Mouse (Mus musculus) lung, postnatal 14 days (tissue): ENCODE measurements around the gene Nppc.

ENCODE experiments used
- DNase-seq: peaks from one replicate; pipeline ENCODE4 v3.0.0; 2021

The Nppc gene

DNA sequence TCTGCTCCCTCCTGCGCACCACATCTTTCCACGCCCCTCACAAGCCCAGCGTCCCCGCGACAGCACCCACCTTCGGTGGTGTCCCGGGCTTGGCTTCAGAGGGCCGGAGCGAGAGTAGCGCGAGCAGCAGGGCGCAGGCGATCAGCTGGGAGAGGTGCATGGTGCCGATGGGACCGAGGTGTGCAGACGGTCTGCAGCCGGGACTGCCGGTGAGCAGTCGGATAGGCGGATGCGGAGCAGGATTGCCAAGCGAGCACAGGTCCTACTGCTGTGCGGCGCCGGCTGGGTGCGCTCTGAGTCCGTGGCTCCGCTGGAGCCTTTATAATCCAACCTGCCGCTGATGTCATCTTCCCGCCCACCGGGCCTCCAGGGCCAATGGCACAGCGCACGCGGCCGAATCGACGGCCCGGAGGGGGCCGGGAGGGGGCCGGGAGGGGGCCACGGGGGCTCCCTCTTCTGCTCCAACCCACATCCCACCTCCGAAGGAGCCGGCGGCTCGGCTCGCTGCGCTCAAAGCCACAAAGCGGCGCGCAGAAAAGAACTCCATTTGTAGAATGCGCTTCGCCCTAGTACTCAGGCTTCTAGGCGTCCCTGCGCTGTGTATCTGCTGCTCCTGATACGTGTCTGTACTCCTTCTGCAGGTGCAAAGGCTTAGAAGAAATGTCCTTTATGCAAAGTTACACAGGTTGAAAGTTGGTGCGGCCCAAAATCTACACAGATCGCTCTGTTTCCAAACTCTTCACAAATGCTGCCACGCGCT, at the start of gene Nppc:
Gene Nppc, minus strand, starts transcription at position 293 of the 760 bp plus-strand sequence.
- DNase-seq, result peak; percentile 60

DNA sequence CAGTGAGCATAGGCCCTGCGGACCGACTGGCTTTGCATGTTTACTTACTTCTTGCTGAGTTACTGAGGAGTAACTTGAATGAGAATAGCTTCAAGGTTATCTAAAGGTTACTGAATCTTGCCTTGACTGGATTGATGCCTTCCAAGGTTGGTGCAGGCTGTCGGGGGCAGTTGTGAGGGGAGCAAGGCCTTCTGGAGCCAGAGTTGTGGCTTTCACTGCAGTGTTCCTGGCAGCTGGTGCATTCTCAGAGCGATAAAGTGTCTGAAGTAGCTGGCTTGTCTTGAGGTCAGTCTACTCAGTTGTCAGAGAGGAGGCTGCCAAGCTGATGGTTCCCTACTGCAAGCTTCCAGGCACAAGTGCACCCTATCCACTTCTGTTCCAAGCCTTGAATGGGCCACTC, 49.0 kb upstream of the Nppc start:
- no peak for DNase-seq

DNA sequence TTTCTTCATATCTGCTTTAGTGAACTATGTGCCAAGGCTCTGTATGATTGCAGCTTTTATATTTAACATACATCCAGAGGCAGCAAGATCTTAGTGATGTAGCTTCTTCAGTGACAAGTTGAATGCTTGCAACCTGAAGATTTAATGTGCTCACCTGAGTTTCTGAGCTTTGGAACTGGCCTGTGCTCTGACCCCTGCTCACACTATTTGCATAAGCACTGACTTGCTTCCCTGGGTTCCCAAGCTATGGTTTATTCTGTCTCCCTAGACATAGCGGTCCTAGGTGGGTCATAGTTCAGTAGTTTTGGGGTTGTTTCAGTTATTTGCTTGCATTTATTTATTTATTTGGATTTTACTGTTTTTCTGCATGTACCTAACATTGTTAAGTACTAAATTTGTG, 47.8 kb upstream of the Nppc start:
- DNase-seq, result no peak

DNA sequence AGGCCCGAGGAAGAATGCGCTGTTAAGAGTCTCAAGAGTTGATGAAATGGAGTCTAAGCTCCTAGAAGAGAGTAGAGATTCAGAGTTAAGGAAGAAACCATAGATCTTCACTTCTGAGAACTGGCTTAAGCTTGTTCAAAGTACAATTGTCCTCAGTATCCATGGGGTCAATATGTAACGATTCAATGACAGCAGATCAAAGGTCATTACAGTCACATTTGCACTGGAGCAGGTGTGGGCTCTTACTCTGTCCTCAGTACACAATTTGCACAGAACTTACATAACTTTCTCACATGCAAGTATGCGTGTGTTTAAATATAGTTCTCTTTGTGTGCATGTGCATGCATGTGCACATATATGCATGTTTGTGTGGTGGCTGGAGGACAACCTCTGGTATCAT, 42.7 kb upstream of the Nppc start:
- no peak for DNase-seq

DNA sequence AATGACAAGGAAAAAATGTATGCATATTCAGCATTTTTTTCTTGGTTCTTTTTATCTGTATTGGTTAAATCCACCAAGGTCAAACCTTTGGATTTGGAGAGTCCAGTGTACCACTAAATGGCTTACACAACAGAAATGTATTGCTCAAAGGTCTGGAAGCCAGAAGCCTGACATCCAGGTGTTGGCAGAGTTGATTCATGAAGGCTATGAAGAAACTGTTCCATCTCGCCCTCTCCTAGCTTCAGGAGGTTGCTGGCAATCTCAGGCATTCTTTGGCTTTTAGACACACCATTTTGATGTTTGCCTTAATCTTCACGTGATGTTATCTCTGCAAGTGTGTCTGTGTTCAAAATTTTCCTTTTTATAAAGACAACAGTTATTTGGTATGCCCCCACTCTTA, 41.7 kb upstream of the Nppc start:
- DNase-seq, result no peak

DNA sequence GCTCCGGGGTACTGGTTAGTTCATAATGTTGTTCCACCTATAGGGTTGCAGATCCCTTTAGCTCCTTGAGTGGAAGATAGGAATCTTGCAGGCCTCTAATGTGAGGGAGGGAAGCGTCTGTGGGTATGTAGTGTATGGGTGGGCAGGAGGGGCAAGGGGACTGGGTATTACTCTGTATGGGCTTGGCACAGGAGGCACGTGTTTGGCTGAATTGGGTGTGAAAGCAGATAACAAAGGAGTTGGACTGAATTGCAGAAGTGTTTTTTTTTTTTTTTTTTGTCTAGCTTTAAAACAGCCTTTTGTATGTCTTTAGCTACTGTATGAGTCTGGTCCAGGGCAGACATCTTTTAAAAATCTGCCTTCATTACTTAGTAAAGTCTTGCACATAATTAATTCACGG, 39.2 kb upstream of the Nppc start:
- DNase-seq, result no peak

DNA sequence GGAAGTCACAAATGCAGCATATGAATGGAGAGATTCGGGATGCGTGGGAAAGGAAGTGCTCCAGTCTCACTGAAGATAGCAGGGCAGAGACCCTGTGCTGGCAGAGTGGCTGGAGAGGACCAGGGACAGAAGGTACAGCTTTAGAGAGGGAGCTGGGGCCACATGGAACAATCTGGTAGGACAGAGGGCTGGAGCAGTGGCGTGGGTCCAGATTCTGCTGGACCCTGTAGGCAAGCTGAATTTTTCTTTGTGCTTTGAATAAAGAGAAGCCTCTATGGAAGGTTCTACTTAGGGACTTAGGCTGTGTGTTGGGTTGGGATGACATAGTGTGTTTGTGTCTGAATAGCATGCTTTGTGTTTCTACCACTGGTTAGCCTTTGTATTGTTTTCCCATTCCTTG, 35.1 kb upstream of the Nppc start:
- DNase-seq, result no peak

DNA sequence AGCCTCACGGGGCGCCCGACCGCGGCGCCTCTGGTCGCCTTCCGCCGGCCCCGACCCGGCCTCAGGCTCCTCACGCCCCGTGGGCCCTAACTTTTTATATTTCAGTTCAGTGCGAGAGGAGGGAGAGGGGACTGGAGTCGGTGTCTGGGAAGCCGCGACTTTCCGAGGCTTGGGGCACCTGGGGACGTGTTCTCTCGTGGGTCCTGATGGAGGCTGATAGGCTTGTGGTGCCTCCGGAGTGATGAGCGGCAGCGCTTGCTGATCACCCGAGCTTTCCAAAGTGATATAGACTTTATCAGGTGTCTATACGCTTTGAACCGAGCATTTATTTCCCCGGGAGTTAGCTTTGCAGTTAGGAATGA, 33.6 kb upstream of the Nppc start:
- DNase-seq, result no peak

DNA sequence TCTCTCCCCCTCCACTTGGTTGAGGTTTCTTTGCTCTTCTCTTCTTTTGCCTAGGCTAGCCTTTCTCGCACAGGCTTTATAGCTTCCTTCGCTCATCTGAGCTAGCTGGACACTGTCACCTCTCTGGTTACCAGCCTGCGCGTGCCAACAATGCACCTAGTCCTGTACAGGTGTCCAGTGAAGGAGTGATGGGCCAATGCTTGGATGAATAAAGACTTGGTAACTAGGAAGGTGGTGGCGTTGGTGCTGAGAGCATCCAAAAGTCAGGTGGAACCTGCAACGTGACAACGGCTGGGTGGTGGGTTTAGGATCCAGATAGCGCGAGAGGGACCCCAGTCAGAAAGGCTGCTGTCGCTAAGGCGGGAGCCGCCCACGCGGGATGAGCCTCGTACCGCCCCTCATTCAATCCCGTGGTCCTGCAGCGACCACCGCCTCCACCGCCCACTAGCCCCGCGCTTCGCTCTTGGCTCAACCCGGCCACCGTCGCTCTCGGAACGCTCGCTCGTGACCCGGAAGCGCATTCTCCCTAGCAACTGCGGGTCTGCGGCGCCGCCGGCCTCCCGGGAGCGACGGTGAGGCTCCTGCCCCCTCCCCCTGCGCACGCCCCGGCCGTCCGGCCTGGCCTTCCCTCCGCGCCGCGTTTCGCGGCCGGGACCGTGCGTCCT, 33.1 kb upstream of the Nppc start, which contains the start of gene Dis3l2:
Gene Dis3l2, plus strand, starts transcription at position 509 of the 665 bp plus-strand sequence.
- DNase-seq, result peak; percentile 86

DNA sequence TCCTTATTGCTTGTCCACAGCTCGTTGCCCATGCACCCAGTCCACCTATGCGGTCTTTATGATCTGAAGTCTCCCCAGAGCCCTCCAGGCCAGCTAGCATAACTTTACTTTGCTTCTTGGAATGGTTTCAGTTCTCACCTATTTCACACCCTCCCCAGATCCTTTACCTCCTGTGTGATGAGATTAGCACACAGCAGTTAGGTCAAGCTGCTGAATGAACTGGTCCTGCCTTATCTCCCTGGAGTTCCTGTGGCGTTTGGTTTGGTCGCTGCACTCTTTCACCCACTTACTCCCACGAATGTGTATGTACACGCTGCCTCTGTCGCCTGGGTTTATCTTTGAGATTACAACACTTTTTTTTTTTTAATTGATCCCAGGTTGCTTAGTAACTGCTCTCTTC, 30.0 kb upstream of the Nppc start:
- no peak for DNase-seq

DNA sequence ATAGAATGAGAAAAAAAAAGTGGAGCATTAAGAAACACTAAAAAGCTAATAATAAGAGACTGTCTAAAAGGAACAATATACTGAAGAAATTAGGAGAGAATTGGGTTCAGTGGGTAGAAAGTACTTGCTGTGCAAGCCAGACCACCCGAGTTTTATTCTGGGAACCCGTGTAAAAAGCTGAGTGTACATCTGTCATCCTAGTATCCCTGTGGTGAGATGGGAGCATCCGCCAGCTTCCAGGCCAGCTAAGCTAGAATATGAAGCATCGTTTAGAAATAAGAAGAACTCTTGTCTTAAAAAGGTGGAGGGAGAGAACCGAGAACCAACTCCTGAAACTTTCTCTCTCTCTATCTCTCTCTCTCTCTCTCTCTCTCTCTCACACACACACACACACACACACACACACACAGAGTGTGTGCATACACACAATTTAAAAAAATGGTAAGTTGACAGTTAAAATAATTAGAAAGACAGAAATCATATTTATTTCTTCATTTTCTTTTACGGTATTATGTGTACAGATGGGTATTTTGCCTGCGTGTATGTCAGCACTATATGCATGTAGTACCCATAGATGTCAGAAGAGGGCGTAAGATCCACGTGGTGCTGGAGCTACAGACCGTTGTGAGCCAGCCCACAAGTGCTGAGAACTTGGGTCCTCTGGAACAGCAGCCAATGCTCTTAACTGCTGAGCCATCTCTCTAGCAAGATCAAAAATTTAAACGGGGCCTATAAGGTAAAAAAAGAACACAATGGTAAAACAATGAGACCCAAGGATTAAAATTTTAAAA, 29.2 kb upstream of the Nppc start:
- DNase-seq, result no peak

DNA sequence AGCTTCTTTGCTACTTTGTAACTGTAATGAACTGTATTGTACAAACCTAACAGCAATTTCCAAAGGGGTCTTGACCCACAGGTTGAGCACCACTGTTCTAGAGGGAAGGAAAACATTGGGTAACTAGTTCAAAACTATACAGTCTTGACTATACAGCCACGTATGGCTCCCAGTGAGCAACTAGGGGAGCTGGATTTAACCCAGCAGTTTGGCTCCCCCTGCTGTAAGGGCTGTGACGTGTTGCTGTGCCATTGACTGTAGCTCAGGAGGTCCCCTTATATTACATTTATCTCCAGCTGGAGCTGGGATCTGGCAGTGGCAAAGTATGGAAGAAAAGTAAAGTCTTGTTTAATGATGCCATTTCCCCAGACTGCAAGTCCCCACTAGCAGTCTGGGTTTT, 28.4 kb upstream of the Nppc start:
- peak; percentile 12 for DNase-seq

DNA sequence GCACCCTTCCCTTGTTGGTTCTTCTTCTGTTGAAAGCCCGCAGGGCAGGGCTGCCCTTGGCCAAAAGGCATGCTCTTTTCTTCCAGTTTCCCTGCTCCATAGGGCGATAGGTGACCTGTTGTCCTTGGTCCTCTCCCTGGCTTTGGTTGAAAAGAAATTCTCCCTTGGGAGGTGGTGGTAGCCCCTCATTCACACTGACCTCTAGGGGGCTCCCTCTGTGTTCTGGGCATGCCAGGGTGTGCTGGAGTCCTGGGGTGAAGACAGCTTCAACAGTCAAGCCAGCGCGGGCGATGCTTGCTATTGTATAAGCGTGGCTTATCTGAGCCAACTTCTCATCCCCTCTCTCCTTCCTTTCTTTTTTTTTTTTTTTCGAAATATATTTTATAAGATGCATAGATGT, 26.6 kb upstream of the Nppc start:
- DNase-seq, result peak; percentile 14

DNA sequence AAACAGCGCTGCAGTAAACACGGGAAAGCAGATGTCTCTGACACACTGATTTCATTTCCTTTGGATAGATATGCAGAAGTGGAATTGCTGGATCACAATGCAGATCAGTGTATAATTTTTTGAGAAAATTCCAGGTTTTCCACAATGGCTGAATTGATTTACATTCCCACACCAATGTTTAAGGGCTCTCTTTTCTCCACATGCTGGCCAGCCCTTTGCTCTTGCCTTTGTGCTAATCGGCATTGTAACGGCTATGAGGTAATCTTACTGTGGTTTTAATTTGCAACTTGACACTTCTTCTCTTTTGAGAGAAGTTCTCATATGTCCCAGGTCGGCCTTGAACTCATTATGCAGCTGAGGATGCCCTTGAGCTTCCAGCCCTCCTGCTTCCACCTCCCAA, 20.7 kb upstream of the Nppc start:
- DNase-seq, result no peak

DNA sequence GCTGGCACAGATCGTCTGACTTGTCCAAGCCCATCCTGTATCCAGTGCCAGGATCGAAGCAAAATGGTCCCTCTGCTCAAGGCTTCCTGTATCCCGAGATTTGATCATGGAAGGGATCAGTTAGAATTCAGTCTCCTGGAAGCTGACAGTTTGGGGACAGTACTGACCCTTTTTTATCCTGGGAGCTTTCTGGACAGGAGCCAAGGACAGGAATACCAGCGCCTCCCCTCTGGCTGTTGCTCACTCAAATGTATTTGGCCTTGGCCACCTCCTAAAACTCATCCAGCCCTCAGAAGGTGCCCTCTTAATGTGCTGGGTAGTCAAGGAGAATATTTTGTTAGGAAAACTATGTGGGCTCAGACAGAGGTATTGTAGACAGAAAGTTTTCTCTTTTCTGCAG, 16.9 kb upstream of the Nppc start:
- DNase-seq, result no peak

DNA sequence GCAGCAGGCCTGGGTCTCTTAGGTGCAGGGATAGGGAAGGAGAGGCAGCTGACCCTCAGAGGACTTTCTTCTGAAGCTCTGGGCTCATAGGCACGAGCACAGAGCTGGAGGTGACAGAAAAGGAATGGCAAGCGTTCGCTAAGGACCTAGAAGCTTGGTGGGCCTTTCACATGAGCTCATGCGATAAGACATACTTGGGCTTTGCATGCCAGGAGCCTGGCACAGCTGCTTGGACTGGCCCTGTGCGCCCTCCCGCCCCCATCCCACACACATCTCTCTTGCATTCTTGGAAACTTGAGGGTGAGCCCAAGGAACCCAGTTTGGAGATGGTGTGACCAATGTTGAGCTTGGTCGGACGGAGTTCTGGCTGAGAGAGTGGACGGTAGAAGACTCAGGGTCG, 8.3 kb upstream of the Nppc start:
- no peak for DNase-seq

DNA sequence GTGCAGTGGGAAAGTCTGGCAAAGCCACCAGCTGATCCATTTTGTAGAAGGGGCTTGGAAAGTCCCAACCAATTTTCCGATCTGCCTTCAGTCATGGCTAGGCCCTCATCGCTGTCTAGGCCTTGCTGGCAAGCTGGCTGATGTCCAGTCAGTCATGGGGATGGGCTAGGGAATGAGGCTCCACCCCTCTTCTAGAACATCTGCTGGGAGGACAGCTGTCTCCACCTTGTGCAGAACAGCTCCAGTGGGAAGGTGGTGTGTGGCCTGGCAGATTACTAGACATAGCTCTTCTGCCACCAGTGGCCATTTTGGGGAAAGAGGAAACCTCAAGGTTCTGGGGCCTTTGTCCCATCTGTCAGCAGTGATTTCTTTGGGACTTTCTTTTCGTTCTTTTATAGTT, 7.3 kb upstream of the Nppc start:
- DNase-seq, result no peak

DNA sequence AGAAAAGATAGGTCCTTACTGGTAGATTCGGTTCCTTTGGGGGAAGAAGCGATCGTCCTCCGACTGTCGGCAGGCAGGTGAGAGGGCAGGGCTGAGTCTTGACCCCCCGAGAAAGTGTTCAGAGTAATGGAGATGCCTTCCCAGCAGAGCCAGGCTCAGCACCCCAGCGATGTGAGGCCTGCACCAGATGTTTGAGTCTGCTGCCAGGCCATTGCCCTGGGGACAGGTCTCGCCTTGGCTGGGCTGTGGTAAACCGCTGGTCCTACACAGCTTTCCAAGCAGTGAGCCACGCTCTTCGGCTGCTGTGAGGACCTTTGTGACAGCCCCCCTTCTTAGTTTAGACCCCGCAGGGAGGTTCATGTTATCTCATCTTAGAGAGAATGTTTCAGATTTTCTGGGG, 4.8 kb upstream of the Nppc start:
- no peak for DNase-seq

DNA sequence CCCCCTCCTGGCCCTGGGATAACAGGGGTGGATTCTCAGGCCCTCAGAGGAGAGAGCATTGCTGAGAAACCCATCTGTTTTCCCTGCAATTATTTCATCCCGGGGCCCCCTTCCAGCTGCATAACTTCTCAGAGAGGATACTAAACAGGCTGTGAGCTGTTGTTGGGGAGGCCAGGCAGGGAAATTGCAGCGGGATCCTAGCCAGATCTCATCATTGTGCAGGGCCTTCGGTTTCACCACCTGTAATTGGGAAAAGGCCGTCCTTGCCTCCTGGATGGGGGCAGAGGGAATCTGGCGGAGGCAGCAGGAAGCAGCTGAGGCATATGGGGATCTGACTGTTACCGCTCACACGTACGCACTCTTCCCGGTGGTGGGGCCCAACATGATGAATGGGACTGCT, 4.0 kb upstream of the Nppc start:
- DNase-seq, result no peak

DNA sequence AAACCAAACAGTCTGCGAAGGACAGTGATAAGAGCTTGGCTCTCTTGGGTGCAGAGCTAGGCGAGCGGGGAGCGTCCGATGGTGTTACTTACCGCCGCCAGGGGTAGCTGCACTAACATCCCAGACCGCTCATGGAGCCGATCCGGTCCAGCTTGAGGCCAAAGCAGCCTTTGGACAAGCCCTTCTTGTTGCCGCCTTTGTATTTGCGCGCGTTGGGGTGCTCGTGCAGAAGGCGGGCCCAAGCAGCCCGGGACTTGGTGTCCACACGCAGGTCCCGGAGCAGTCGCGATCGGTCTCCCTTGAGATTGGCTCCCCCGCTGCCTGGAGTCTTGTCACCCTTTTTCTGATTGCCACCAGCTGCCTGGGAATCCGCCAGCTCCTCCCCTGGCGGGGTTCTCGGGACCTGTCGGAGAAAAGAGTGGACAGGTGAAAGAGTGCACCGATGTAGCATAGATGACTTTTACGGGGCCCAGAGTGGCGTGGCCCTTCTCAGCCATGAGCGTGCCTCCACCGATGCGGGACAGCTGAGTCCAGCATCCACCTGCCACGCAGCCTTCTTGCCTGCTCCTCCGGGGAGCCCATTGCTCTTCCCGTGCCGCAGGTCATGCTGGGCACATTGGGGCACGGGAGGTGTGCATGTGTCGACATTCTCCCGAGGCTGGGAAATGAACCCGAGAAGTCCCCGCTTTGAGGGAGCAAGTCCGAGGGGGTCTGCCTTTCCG, 658 bp downstream of the Nppc start:
- DNase-seq, result peak; percentile 76

DNA sequence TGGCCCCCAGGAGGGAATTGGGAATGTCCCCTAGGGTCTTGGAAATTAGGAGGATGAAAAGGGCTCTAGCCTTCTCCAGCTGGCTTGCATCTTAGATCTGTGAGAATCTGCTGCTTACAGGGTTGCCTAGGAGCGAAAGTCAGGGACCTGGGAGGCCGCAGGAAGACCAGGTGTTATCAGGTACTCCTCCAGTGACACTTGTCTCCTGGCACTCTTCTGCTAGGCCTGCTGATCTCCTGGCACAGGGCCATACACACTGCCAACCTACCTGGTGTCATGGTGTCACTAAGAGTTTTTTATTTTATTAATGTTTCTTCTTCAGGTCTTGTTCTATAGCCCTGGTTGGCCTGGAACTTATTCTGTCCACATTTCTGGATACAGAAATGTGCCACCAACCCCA, 5.3 kb downstream of the Nppc start:
- DNase-seq, result no peak

DNA sequence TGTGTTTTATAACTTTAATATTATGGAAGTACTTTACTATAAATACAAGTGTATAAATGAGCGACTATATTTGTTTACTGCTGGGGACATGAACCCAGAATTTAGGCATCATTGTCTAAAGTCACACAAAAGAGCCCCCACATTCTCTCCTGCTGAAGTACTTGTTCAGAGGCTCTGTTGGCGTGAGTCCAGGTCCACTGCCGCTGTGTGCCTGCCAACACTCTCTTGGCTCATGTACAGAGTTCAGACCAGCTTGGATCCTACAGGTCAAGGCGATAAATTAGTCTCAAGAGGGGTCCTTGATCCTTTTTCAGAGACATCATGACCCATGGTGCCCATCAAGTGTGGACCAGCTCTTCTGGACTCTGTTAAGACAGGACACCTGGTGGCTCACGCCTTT, 13.3 kb downstream of the Nppc start:
- DNase-seq, result peak; percentile 23

DNA sequence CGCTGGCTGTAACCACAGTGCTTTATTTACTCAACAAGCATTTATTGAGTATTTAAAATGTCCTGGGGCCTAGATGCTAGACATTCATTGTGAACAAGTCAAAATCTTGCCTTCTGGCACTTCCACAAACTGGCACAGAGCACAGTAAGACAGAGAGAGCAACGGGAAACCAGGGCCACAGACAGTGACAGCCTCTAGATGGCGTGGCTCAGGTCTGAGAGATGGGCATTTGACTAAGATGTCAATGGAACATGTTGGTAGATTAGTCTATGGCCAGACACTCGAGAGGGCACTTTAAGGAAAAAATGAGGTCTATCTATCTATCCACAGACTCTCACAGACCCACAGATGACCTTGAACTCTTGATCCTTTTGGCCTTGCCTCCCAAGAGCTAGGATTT, 17.7 kb downstream of the Nppc start:
- DNase-seq, result no peak
